Mouse (Mus musculus) liver, embryonic 14.5 days (tissue): ENCODE measurements around the gene Tgm7. TPM values are rescaled to one million over a fixed set of nuclear protein-coding genes. Genes with fewer than 3 reads are reported as not detected.

ENCODE experiments used
- ATAC-seq: fragments of 200-750 bp; cut with Nextera tagmentation; 2 replicates; pipeline ENCODE4 v1.8.0; 2017; ENCODE audit warnings: moderate number of reproducible peaks, mild to moderate bottlenecking, moderate library complexity; ENCODE audit not compliant: insufficient read depth
- DNase-seq, 3 experiments: peaks; one replicate each; pipeline ENCODE4 v3.0.0-alpha.2; 2012 to 2013; ENCODE audit warnings: low read depth in 3 of 3, low spot score in 3 of 3
- H3K27ac ChIP-seq: fragments of 300-500 bp; sonication (generic); 2 replicates; pipeline ENCODE4 v1.5.1; 2014; ENCODE audit warnings: moderate library complexity, mild to moderate bottlenecking, control low read depth, inconsistent platforms
- H3K27me3 ChIP-seq: fragments of 300-500 bp; sonication (generic); 2 replicates; pipeline ENCODE4 v1.6.1; 2014; ENCODE audit warnings: mild to moderate bottlenecking, low read length, moderate library complexity; ENCODE audit not compliant: control insufficient read depth, insufficient read depth
- H3K36me3 ChIP-seq: fragments of 300-500 bp; sonication (generic); replicated peaks from 2 replicates; pipeline ENCODE4 v1.6.1; 2014; ENCODE audit warnings: low read depth; ENCODE audit not compliant: control insufficient read depth, insufficient read depth
- H3K4me1 ChIP-seq, 2 experiments: fragments of 200-500 bp in 1 of 2; fragments of 300-500 bp in 1 of 2; sonication (generic) in 1 of 2; replicated peaks; 2 replicates each; pipeline ENCODE4 v1.6.1; 2012 to 2014; ENCODE audit warnings: antibody characterized with exemption in 1 of 2, inconsistent platforms in 1 of 2, low read length in 1 of 2; ENCODE audit not compliant: control insufficient read depth in 2 of 2, insufficient read depth in 2 of 2
- H3K4me2 ChIP-seq: fragments of 300-500 bp; sonication (generic); 2 replicates; pipeline ENCODE4 v1.6.1; 2014; ENCODE audit warnings: low read depth, mild to moderate bottlenecking, control low read depth, moderate library complexity
- H3K4me3 ChIP-seq, 2 experiments: fragments of 200-500 bp in 1 of 2; fragments of 300-500 bp in 1 of 2; sonication (generic) in 1 of 2; 2 replicates each; pipeline ENCODE4 v1.5.1; 2012 to 2014; ENCODE audit warnings: low read depth in 2 of 2, low read length in 2 of 2, mild to moderate bottlenecking in 2 of 2, control low read depth in 1 of 2, inconsistent platforms in 1 of 2, moderate library complexity in 1 of 2; ENCODE audit not compliant: insufficient read depth in 1 of 2
- H3K9ac ChIP-seq: fragments of 300-500 bp; sonication (generic); replicated peaks from 2 replicates; pipeline ENCODE4 v1.6.1; 2014; ENCODE audit warnings: mild to moderate bottlenecking, control low read depth, moderate library complexity
- H3K9me3 ChIP-seq: fragments of 300-500 bp; sonication (generic); 2 replicates; pipeline ENCODE4 v1.6.1; 2016; ENCODE audit warnings: low read length, mixed read lengths; ENCODE audit not compliant: control insufficient read depth
- CTCF ChIP-seq: IDR thresholded peaks from 2 replicates; pipeline ENCODE4 v1.5.1; 2016; ENCODE audit warnings: antibody characterized with exemption, low read depth, control low read depth
- EP300 ChIP-seq: IDR thresholded peaks from 2 replicates; pipeline ENCODE4 v1.6.1; 2016; ENCODE audit warnings: antibody characterized with exemption, low read depth
- WGBS: fragments of 180-500 bp; shearing (Covaris S2); extraction: QIAGEN DNeasy Blood & Tissue Kit; methylation state at CpG from one replicate; pipeline ENCODE4 v1.1.7; 2014; ENCODE audit not compliant: insufficient replicate concordance; 5-methylcytosine and 5-hydroxymethylcytosine counted together
- polyA plus RNA-seq, 2 experiments: library from polyadenylated mRNA; depleted of rRNA in 1 of 2; stranded (reverse) in 1 of 2; unstranded in 1 of 2; fragments of >200 nt; fragmentation: Nextera tagmentation in 1 of 2; extraction: Ambion mirVana in 1 of 2; gene quantifications; 2 replicates each; pipeline versions ENCODE4 v1.2.1 to v1.2.3; 2012 to 2014

Tgm7 gene
- 0.02 TPM in 1 of 2 replicates, not detected in the other for polyA plus RNA-seq (2012; rRNA removed)
- not detected in 2 replicates for polyA plus RNA-seq (2014; fragmentation: Nextera tagmentation; extraction: Ambion mirVana)

DNA sequence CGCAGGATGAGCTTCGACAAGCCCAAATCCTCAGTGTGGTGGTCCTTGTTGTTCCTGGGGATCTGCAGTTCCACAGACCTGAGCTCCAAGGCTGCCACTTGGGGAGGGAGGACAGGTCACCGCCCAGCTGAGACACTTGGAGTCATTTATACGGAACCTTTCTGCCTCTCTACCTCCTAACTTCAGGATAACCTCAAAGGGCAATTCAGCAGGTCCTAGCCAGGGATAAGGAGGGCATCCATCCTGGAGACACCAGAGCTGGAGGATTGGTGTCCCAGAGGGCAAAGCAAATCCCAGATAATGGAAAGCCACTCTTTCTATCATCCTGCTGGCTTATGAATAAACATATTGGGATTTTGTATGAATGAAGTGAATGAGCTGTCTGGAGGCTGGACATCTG lies at the start of gene Tgm7:
Gene Tgm7, minus strand, starts transcription at position 101 of the 400 bp plus-strand sequence.
- TF ChIP-seq EP300 (no peak), CTCF (no peak)
- no peaks in the 10 kb centered on the region for H3K36me3 ChIP-seq
- ATAC-seq: no peak
- H3K9me3 ChIP-seq: no peaks in the 10 kb centered on the region
- no peak within 1 kb of the TSS for H3K4me2 ChIP-seq
- 79% methylated on average over 4 of the region's 4 CpGs for WGBS
- DNase-seq: no peak
- no peak within 1 kb of the TSS for H3K9ac ChIP-seq
- H3K27me3 ChIP-seq: no peaks in the 10 kb centered on the region
- H3K27ac ChIP-seq: no peak within 1 kb of the TSS
- no peaks in the 10 kb centered on the region for H3K4me1 ChIP-seq
- no peak within 1 kb of the TSS for H3K4me3 ChIP-seq

DNA sequence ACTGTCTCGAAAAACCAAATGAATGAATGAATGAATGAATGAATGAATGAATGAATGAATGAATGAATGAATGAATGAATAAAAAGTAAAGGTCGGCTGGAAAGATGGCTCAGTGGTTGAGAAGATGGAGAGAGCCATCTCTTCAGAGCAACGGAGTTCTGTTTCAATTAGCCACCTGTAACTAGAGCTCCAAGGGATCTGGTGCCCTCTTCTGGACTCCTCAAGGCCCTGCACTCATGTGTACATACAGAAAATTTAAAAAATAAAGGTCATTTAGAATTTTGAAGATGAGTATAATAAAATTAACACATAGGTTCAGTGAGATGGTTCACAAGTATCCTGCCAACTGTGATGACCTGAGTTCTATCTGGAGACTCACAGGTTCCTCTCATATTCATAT lies 43.5 kb upstream of the Tgm7 start:
- Histone ChIP-seq H3K27me3 (no peaks in the 10 kb centered on the region), H3K9me3 (no peaks in the 10 kb centered on the region), H3K4me1 (no peaks in the 10 kb centered on the region), H3K36me3 (peaks cover 5% of the 10 kb centered on the region), H3K9ac (no peak overlapping the region), H3K4me2 (no peak overlapping the region), H3K4me3 (no peak overlapping the region), H3K27ac (no peak overlapping the region)
- ATAC-seq (no peak), DNase-seq (no peak)
- 77% methylated on average over 3 of the region's 3 CpGs for WGBS
- peak; percentile 57 for TF ChIP-seq CTCF
- TF ChIP-seq EP300: no peak

- Histone ChIP-seq H3K9ac (no peak overlapping the region), H3K4me3 (no peak overlapping the region), H3K4me2 (no peak overlapping the region), H3K27me3 (no peaks in the 10 kb centered on the region), H3K36me3 (peaks cover 5% of the 10 kb centered on the region), H3K9me3 (no peaks in the 10 kb centered on the region), H3K27ac (no peak overlapping the region), H3K4me1 (no peaks in the 10 kb centered on the region)
- WGBS: 52% methylated on average over 5 of the region's 5 CpGs
- no peak for TF ChIP-seq EP300
- no peak for TF ChIP-seq CTCF
- DNase-seq: no peak
- ATAC-seq: no peak
Observed at GRCm38 (mm10) chr2:121149679-121150078, 40.1 kb upstream of the Tgm7 start.

DNA sequence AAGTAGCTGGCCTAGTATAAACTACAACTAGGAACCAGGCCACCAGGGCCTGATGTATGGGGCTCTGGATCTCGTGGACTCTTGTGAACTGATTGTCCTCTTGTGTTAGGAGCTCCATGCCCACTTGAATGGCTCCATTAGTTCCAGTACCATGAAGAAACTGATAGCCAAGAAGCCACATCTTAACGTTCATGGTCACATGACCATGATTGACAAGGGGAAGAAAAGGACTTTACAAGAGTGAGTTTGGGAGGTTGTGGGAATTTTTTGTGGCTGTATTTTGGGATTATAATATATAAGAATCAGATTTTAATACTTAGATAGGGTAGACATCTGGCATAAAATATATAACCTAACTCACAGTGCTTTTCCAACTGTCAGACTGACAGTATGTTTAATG lies 32.8 kb upstream of the Tgm7 start:
- Histone ChIP-seq H3K9ac (no peak overlapping the region), H3K27ac (no peak overlapping the region), H3K4me2 (no peak overlapping the region), H3K9me3 (no peaks in the 10 kb centered on the region), H3K36me3 (peaks cover 8% of the 10 kb centered on the region; the same call in 1 of the 2 replicates), H3K4me3 (no peak overlapping the region), H3K4me1 (peaks cover 15 to 20% of the 10 kb centered on the region in 2 experiments), H3K27me3 (no peaks in the 10 kb centered on the region)
- no peak for ATAC-seq
- WGBS: 52% methylated on average over 2 of the region's 2 CpGs
- no peak for DNase-seq
- TF ChIP-seq CTCF (no peak), EP300 (no peak)

DNA sequence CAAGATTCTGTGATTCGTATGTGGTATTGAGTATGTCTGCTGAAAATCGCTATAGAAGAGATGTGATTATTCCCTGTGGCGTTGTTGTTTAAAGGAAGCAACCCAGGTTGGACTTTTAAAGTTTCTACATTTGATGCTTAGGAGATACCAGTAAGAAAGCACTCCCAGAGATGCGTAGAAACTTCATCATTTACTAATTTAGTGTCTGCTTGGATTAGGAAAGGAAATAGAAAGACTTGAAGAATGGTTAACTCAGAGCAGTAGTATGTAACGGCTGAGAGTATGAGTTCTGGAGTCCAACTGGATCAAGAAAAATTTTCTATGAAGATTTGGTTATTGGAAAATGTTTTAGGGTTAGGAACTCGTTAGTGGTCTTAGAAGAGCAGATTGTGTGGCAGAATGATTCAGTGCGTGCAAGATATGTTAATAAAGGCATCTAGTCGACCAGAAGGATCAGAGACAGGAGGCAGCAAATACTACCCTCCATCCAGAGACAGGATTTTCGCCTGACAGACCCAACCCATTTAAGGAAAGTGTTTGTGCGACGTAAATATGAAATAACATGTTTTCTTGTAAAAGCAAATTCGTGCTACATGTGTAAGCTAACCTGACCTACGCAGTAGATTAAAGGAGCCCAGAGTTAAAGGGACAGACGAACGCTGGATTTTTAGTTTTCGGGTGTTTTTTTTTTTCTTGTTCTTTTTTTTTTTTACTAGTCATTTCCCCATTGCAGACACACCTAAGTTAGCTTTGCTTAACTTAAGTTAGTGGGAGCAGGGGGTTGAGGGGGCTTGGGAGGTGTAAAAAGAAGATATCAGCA lies 31.8 kb upstream of the Tgm7 start:
- Histone ChIP-seq H3K9ac (peak overlapping the region; percentile 90), H3K27ac (peak overlapping the region; percentile 52), H3K27me3 (no peaks in the 10 kb centered on the region), H3K9me3 (no peaks in the 10 kb centered on the region), H3K4me1 (peaks cover 15 to 20% of the 10 kb centered on the region in 2 experiments), H3K36me3 (peaks cover 8% of the 10 kb centered on the region; the same call in 1 of the 2 replicates), H3K4me3 (peak overlapping the region; percentile 77 to 89), H3K4me2 (peak overlapping the region; percentile 98)
- ATAC-seq: no peak
- TF ChIP-seq CTCF (no peak), EP300 (no peak)
- 64% methylated on average over 16 of the region's 16 CpGs for WGBS
- no peak for DNase-seq
